Mouse (Mus musculus) gastrocnemius, adult 18-20 months (tissue): ENCODE measurements around the gene H2afj. TPM values are rescaled to one million over a fixed set of nuclear protein-coding genes. Genes with fewer than 3 reads are reported as not detected.
A peak's percentile ranks its signal among the peaks of the same experiment; 100 is the strongest.

Source experiments
- DNase-seq: peaks from one replicate; pipeline ENCODE4 v3.0.0; 2021; ENCODE audit warnings: low spot score
- total RNA-seq, 2 experiments: library from RNA; stranded (reverse); gene quantifications; 2 replicates each; pipeline ENCODE4 v1.2.3; 2021

Gene H2afj
- total RNA-seq, 2 experiments from 2014 or later: 15.3 to 15.4 TPM

GRCm38 (mm10) chr6:136804705-136805408, 3.2 kb upstream of the H2afj start:
- no peak for DNase-seq

GRCm38 (mm10) chr6:136805409-136805775, 2.7 kb upstream of the H2afj start:
- no peak for DNase-seq

GRCm38 (mm10) chr6:136806819-136807218, 1.2 kb upstream of the H2afj start:
- DNase-seq: no peak

- no peak for DNase-seq
Observed at GRCm38 (mm10) chr6:136807395-136808013, 540 bp upstream of the H2afj start.

- DNase-seq: no peak
Observed at GRCm38 (mm10) chr6:136808631-136809046, 595 bp downstream of the H2afj start.

GRCm38 (mm10) chr6:136809077-136809476, 1.0 kb downstream of the H2afj start:
- DNase-seq: peak; percentile 40

GRCm38 (mm10) chr6:136809673-136810072, 1.6 kb downstream of the H2afj start:
- no peak for DNase-seq

- no peak for DNase-seq
Observed at GRCm38 (mm10) chr6:136811196-136811595, 3.2 kb downstream of the H2afj start.

GRCm38 (mm10) chr6:136813117-136813516, 5.1 kb downstream of the H2afj start:
- DNase-seq: no peak

GRCm38 (mm10) chr6:136815381-136815780, 7.3 kb downstream of the H2afj start:
- no peak for DNase-seq

- no peak for DNase-seq
Observed at GRCm38 (mm10) chr6:136816826-136817225, 8.8 kb downstream of the H2afj start.

- no peak for DNase-seq
Observed at GRCm38 (mm10) chr6:136817549-136817948, 9.5 kb downstream of the H2afj start.

GRCm38 (mm10) chr6:136820381-136820780, 12.3 kb downstream of the H2afj start:
- no peak for DNase-seq

- no peak for DNase-seq
Observed at GRCm38 (mm10) chr6:136821086-136821485, 13.0 kb downstream of the H2afj start.

GRCm38 (mm10) chr6:136824987-136825386, 16.9 kb downstream of the H2afj start:
- no peak for DNase-seq

GRCm38 (mm10) chr6:136827116-136827515, 19.1 kb downstream of the H2afj start:
- no peak for DNase-seq

- no peak for DNase-seq
Observed at GRCm38 (mm10) chr6:136827516-136827880, 19.5 kb downstream of the H2afj start, which contains the start of gene BC049715. Gene BC049715 (plus strand): TSS chr6:136827626.

GRCm38 (mm10) chr6:136827881-136828561, 20.0 kb downstream of the H2afj start, which contains the start of gene Wbp11:
Gene Wbp11 (minus strand): TSS chr6:136828233.
- DNase-seq: peak; percentile 97

GRCm38 (mm10) chr6:136828681-136829080, 20.6 kb downstream of the H2afj start:
- no peak for DNase-seq

GRCm38 (mm10) chr6:136831712-136832111, 23.7 kb downstream of the H2afj start:
- no peak for DNase-seq

- DNase-seq: no peak
Observed at GRCm38 (mm10) chr6:136835352-136835751, 27.3 kb downstream of the H2afj start, which contains the start of gene Smco3. Gene Smco3 (minus strand): TSS chr6:136835452.

- DNase-seq: no peak
Observed at GRCm38 (mm10) chr6:136837323-136837722, 29.3 kb downstream of the H2afj start.
